Mouse (Mus musculus): ENCODE measurements at regions not wholly inside any gene's neighbourhood (a gene's known extent, or its start where the extent isn't known, plus 50 kb on each side); places are given as distances from the start of the nearest gene placed in this dataset.

GRCm38 (mm10) chr6:140983610-140984009 lies 254.5 kb downstream of the Gm11077 start:
- no peaks in the 10 kb centered on the region for H3K4me1 ChIP-seq (ENCODE audit: control insufficient read depth in 1 of 2, insufficient read depth in 2 of 2, low read length in 2 of 2)
- no peaks in the 10 kb centered on the region for H3K9me3 ChIP-seq (replicated peaks; ENCODE audit: insufficient read depth, low read length)
- DNase-seq (ENCODE audit: low read depth, low spot score), result no peak
- H3K79me2 ChIP-seq (ENCODE audit: control insufficient read depth, insufficient read depth, low read length, poor library complexity), result no peaks in the 10 kb centered on the region
- no peak overlapping the region for H3K4me3 ChIP-seq (ENCODE audit: control insufficient read depth in 1 of 2, insufficient read depth in 1 of 2, low read depth in 2 of 2, low read length in 2 of 2)
- H3K9ac ChIP-seq (ENCODE audit: control insufficient read depth, low read depth, low read length, poor library complexity, severe bottlenecking), result no peak overlapping the region
- TF ChIP-seq CHD2 (IDR thresholded peaks at IDR 0.05; ENCODE audit: low read length) (no peak), ZC3H11A (IDR thresholded peaks at IDR 0.05; ENCODE audit: low read depth, low read length) (no peak), GATA1 (IDR thresholded peaks at IDR 0.05; ENCODE audit: low read depth, low read length) (no peak), TCF12 (IDR thresholded peaks at IDR 0.05; ENCODE audit: low read depth, low read length) (no peak), RAD21 (IDR thresholded peaks at IDR 0.05; ENCODE audit: low read depth, low read length) (no peak), NELFE (IDR thresholded peaks at IDR 0.05; ENCODE audit: low read depth, low read length) (no peak)
- H3K27ac ChIP-seq (ENCODE audit: control insufficient read depth, low read depth, low read length), result no peak overlapping the region
- H3K36me3 ChIP-seq (ENCODE audit: control insufficient read depth in 1 of 2, insufficient read depth in 2 of 2, low read length in 2 of 2), result no peaks in the 10 kb centered on the region
- no peaks in the 10 kb centered on the region for H3K27me3 ChIP-seq (ENCODE audit: control insufficient read depth in 1 of 2, insufficient read depth in 2 of 2, low read length in 2 of 2)

GRCm38 (mm10) chr6:140984249-140984648 lies 255.2 kb downstream of the Gm11077 start:
- Histone ChIP-seq H3K9ac (ENCODE audit: control insufficient read depth, low read depth, low read length, poor library complexity, severe bottlenecking) (no peak overlapping the region), H3K9me3 (replicated peaks; ENCODE audit: insufficient read depth, low read length) (no peaks in the 10 kb centered on the region), H3K36me3 (ENCODE audit: control insufficient read depth in 1 of 2, insufficient read depth in 2 of 2, low read length in 2 of 2) (no peaks in the 10 kb centered on the region), H3K27me3 (ENCODE audit: control insufficient read depth in 1 of 2, insufficient read depth in 2 of 2, low read length in 2 of 2) (no peaks in the 10 kb centered on the region), H3K79me2 (ENCODE audit: control insufficient read depth, insufficient read depth, low read length, poor library complexity) (no peaks in the 10 kb centered on the region), H3K4me3 (ENCODE audit: control insufficient read depth in 1 of 2, insufficient read depth in 1 of 2, low read depth in 2 of 2, low read length in 2 of 2) (no peak overlapping the region), H3K4me1 (ENCODE audit: control insufficient read depth in 1 of 2, insufficient read depth in 2 of 2, low read length in 2 of 2) (no peaks in the 10 kb centered on the region), H3K27ac (ENCODE audit: control insufficient read depth, low read depth, low read length) (no peak overlapping the region)
- TF ChIP-seq RAD21 (IDR thresholded peaks at IDR 0.05; ENCODE audit: low read depth, low read length) (no peak), TCF12 (IDR thresholded peaks at IDR 0.05; ENCODE audit: low read depth, low read length) (no peak), CTCF (IDR thresholded peaks at IDR 0.05 in 2 of 3, conservative IDR thresholded peaks at IDR 0.05 in 1 of 3; ENCODE audit: control insufficient read depth in 1 of 3, insufficient read depth in 1 of 3, low read depth in 2 of 3, low read length in 3 of 3, poor library complexity in 1 of 3, severe bottlenecking in 1 of 3) (no peak), TAL1 (IDR thresholded peaks at IDR 0.05; ENCODE audit: low read length) (no peak), RCOR1 (IDR thresholded peaks at IDR 0.05; ENCODE audit: low read depth, low read length) (no peak), MAZ (IDR thresholded peaks at IDR 0.05; ENCODE audit: low read depth, low read length) (no peak), E2F4 (IDR thresholded peaks at IDR 0.05; ENCODE audit: borderline replicate concordance, low read depth, low read length) (no peak), TBP (IDR thresholded peaks at IDR 0.05; ENCODE audit: low read depth, low read length) (no peak), SIN3A (IDR thresholded peaks at IDR 0.05; ENCODE audit: low read length) (no peak), ETS1 (IDR thresholded peaks at IDR 0.05; ENCODE audit: low read depth, low read length) (no peak), MYC (IDR thresholded peaks at IDR 0.05; ENCODE audit: low read depth, low read length) (no peak), USF1 (IDR thresholded peaks at IDR 0.05; ENCODE audit: low read depth, low read length) (no peak), BHLHE40 (IDR thresholded peaks at IDR 0.05; ENCODE audit: borderline replicate concordance, low read depth, low read length) (no peak), HCFC1 (IDR thresholded peaks at IDR 0.05; ENCODE audit: low read depth, low read length) (no peak), POLR2A (IDR thresholded peaks at IDR 0.05; ENCODE audit: control insufficient read depth in 1 of 2, insufficient read depth in 1 of 2, low read depth in 1 of 2, low read length in 2 of 2, poor library complexity in 1 of 2) (no peak), NRF1 (IDR thresholded peaks at IDR 0.05; ENCODE audit: insufficient read depth, low read depth, low read length, poor library complexity, severe bottlenecking) (no peak), MYB (IDR thresholded peaks at IDR 0.05; ENCODE audit: low read depth, low read length) (no peak)
- DNase-seq (ENCODE audit: low read depth, low spot score), result no peak

Data from MEL (cell line).